Mouse (Mus musculus): ENCODE measurements around the gene Cirbp. TPM values are rescaled to one million over a fixed set of nuclear protein-coding genes. Genes with fewer than 3 reads are reported as not detected.

Gene Cirbp
- polyA plus RNA-seq, 1 experiment: 50.2 TPM

DNA sequence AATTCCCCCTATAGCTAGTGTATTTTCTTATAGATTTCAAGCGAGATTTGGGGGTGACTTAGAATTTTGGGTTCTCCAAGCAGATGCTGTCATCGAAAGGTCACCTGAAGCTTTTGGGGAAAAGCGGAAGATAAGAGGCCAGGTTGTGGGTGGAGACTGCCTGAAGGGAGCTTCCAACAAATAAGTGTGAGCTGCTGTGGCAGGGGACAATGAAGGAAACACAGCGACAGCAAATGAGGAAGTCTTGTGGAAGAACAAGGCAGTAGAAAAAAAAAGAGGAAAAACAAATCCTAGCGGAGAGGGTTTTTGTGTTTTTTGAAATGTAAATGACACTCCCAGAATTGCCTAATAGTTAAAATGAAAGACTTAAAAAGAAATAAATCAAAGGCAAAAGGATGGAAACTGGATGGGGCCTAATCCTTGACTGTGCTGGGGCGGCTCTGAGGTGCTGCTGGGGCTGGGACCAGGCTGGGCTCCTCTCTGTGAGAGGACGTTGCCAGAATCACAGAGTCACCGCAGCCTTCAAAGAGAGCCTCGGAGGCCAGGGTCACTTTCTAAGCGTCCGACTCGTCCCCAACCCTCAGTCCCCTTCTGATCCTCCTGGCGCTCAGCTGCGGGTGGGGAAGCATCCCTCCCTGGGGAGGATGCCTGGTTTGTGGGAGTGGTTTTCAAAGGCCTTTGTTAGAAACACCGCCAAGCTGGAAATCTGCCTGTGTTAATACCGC is 49.4 kb downstream of the Cirbp start:
- H3K4me1 ChIP-seq (ENCODE audit: control insufficient read depth, insufficient read depth, low read length): no peaks in the 10 kb centered on the region
- H3K27ac ChIP-seq (ENCODE audit: insufficient read depth, low read length): no peak overlapping the region
- no peak overlapping the region for H3K4me3 ChIP-seq (ENCODE audit: insufficient read depth, low read length)
- no peak for TF ChIP-seq CTCF (IDR thresholded peaks at IDR 0.05; ENCODE audit: borderline replicate concordance, insufficient read depth, low read length)
- no peak for TF ChIP-seq POLR2A (IDR thresholded peaks at IDR 0.05; ENCODE audit: low read depth, low read length)

DNA sequence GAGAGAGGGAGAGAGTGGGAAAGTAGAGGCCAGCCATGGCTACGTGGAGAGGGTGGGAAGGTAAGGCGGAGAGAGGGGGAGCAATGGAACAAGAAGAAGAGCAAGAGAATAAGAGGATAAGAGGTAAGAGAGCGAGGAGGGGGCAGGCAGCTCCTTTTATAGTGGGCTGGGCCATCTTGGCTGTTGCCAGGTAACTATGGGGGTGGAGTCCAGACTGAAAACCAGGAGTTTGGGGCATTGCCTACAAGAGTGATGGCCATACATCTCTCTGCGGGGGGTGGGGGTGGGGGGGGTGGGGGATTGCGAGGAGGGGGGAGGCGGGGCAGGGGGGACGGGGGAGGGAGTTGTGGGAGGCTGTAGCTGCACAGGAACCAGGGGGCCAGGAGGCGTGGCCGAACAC is 54.9 kb downstream of the Cirbp start:
- no peak for TF ChIP-seq CTCF (IDR thresholded peaks at IDR 0.05; ENCODE audit: borderline replicate concordance, insufficient read depth, low read length)
- no peak for TF ChIP-seq POLR2A (IDR thresholded peaks at IDR 0.05; ENCODE audit: low read depth, low read length)
- H3K4me3 ChIP-seq (ENCODE audit: insufficient read depth, low read length): no peak overlapping the region
- H3K27ac ChIP-seq (ENCODE audit: insufficient read depth, low read length): no peak overlapping the region
- H3K4me1 ChIP-seq (ENCODE audit: control insufficient read depth, insufficient read depth, low read length): no peaks in the 10 kb centered on the region; the same call in 1 of the 2 replicates

Other genes with a start within 250 kb of the Cirbp start
- 0.44 TPM in 1 of 2 replicates, not detected in the other for gene Kiss1r, start 249.0 kb upstream of the Cirbp start, polyA plus RNA-seq (2011; ENCODE audit: insufficient read length, low read depth, missing spikeins)
- gene R3hdm4, start 244.8 kb upstream of the Cirbp start, polyA plus RNA-seq (2011; ENCODE audit: insufficient read length, low read depth, missing spikeins): 66.3 and 86.3 TPM in 2 replicates
- gene Arid3a, start 238.9 kb upstream of the Cirbp start, polyA plus RNA-seq (2011; ENCODE audit: insufficient read length, low read depth, missing spikeins): 5.2 and 6.0 TPM in 2 replicates
- gene Wdr18, start 205.8 kb upstream of the Cirbp start, polyA plus RNA-seq (2011; ENCODE audit: insufficient read length, low read depth, missing spikeins): 29.2 and 29.3 TPM in 2 replicates
- gene Grin3b, start 195.3 kb upstream of the Cirbp start, polyA plus RNA-seq (2011; ENCODE audit: insufficient read length, low read depth, missing spikeins): 0.15 and 0.16 TPM in 2 replicates
- 73.4 and 78.1 TPM in 2 replicates for gene Tmem259, start 181.7 kb upstream of the Cirbp start, polyA plus RNA-seq (2011; ENCODE audit: insufficient read length, low read depth, missing spikeins)
- gene Cnn2, start 177.4 kb upstream of the Cirbp start, polyA plus RNA-seq (2011; ENCODE audit: insufficient read length, low read depth, missing spikeins): 642 and 721 TPM in 2 replicates
- gene Abca7, start 169.5 kb upstream of the Cirbp start, polyA plus RNA-seq (2011; ENCODE audit: insufficient read length, low read depth, missing spikeins): 3.5 and 4.0 TPM in 2 replicates
- gene Arhgap45, start 149.3 kb upstream of the Cirbp start, polyA plus RNA-seq (2011; ENCODE audit: insufficient read length, low read depth, missing spikeins): 1.7 and 3.1 TPM in 2 replicates
- gene Polr2e, start 126.2 kb upstream of the Cirbp start, polyA plus RNA-seq (2011; ENCODE audit: insufficient read length, low read depth, missing spikeins): 46.3 and 61.0 TPM in 2 replicates
- 214 and 217 TPM in 2 replicates for gene Gpx4, start 118.8 kb upstream of the Cirbp start, polyA plus RNA-seq (2011; ENCODE audit: insufficient read length, low read depth, missing spikeins)
- gene Sbno2, start 60.4 kb upstream of the Cirbp start, polyA plus RNA-seq (2011; ENCODE audit: insufficient read length, low read depth, missing spikeins): 50.7 and 53.5 TPM in 2 replicates
- gene Stk11, start 50.2 kb upstream of the Cirbp start, polyA plus RNA-seq (2011; ENCODE audit: insufficient read length, low read depth, missing spikeins): 80.8 and 91.7 TPM in 2 replicates
- 202 and 250 TPM in 2 replicates for gene Atp5d, start 27.4 kb upstream of the Cirbp start, polyA plus RNA-seq (2011; ENCODE audit: insufficient read length, low read depth, missing spikeins)
- gene Cbarp, start 25.1 kb upstream of the Cirbp start, polyA plus RNA-seq (2011; ENCODE audit: insufficient read length, low read depth, missing spikeins): 24.1 and 28.4 TPM in 2 replicates
- gene Midn, start 17.7 kb upstream of the Cirbp start, polyA plus RNA-seq (2011; ENCODE audit: insufficient read length, low read depth, missing spikeins): 101 TPM in 2 replicates
- gene 1600002K03Rik, start 7.0 kb downstream of the Cirbp start, polyA plus RNA-seq (2011; ENCODE audit: insufficient read length, low read depth, missing spikeins): 8.4 and 12.2 TPM in 2 replicates
- 5.2 and 8.3 TPM in 2 replicates for gene Efna2, start 13.5 kb downstream of the Cirbp start, polyA plus RNA-seq (2011; ENCODE audit: insufficient read length, low read depth, missing spikeins)
- gene Mum1, start 60.4 kb downstream of the Cirbp start, polyA plus RNA-seq (2011; ENCODE audit: insufficient read length, low read depth, missing spikeins): 24.0 and 29.1 TPM in 2 replicates
- gene Ndufs7, start 83.1 kb downstream of the Cirbp start, polyA plus RNA-seq (2011; ENCODE audit: insufficient read length, low read depth, missing spikeins): 65.5 and 65.7 TPM in 2 replicates
- 19.9 and 21.9 TPM in 2 replicates for gene Gamt, start 95.0 kb downstream of the Cirbp start, polyA plus RNA-seq (2011; ENCODE audit: insufficient read length, low read depth, missing spikeins)
- gene Dazap1, start 95.5 kb downstream of the Cirbp start, polyA plus RNA-seq (2011; ENCODE audit: insufficient read length, low read depth, missing spikeins): 117 and 142 TPM in 2 replicates
- 2,340 and 2,493 TPM in 2 replicates for gene Rps15, start 126.5 kb downstream of the Cirbp start, polyA plus RNA-seq (2011; ENCODE audit: insufficient read length, low read depth, missing spikeins)
- 2.5 and 3.7 TPM in 2 replicates for gene Apc2, start 130.0 kb downstream of the Cirbp start, polyA plus RNA-seq (2011; ENCODE audit: insufficient read length, low read depth, missing spikeins)
- gene 2310011J03Rik, start 154.6 kb downstream of the Cirbp start, polyA plus RNA-seq (2011; ENCODE audit: insufficient read length, low read depth, missing spikeins): 16.4 and 18.6 TPM in 2 replicates
- gene Pcsk4, start 163.5 kb downstream of the Cirbp start, polyA plus RNA-seq (2011; ENCODE audit: insufficient read length, low read depth, missing spikeins): 0.42 and 0.81 TPM in 2 replicates
- gene Reep6, start 164.0 kb downstream of the Cirbp start, polyA plus RNA-seq (2011; ENCODE audit: insufficient read length, low read depth, missing spikeins): 1.5 and 1.7 TPM in 2 replicates
- 22.9 and 30.1 TPM in 2 replicates for gene Adamtsl5, start 182.4 kb downstream of the Cirbp start, polyA plus RNA-seq (2011; ENCODE audit: insufficient read length, low read depth, missing spikeins)
- gene Plk5, start 190.5 kb downstream of the Cirbp start, polyA plus RNA-seq (2011; ENCODE audit: insufficient read length, low read depth, missing spikeins): not detected in 2 replicates
- 39.1 and 40.4 TPM in 2 replicates for gene Mex3d, start 221.7 kb downstream of the Cirbp start, polyA plus RNA-seq (2011; ENCODE audit: insufficient read length, low read depth, missing spikeins)
- 83.3 and 99.1 TPM in 2 replicates for gene Mbd3, start 233.6 kb downstream of the Cirbp start, polyA plus RNA-seq (2011; ENCODE audit: insufficient read length, low read depth, missing spikeins)
- 182 and 231 TPM in 2 replicates for gene Uqcr11, start 240.8 kb downstream of the Cirbp start, polyA plus RNA-seq (2011; ENCODE audit: insufficient read length, low read depth, missing spikeins)